Mouse (Mus musculus) Muller cell, postnatal 12 days (primary cell): Measurements from ENCODE around the gene Sort1.
A peak's percentile ranks its signal among the peaks of the same experiment; 100 is the strongest.

Source experiments
- DNase-seq: peaks from one replicate; pipeline ENCODE4 v3.0.0-alpha.2; 2015; ENCODE audit errors: inconsistent ontology term

Gene Sort1

DNA sequence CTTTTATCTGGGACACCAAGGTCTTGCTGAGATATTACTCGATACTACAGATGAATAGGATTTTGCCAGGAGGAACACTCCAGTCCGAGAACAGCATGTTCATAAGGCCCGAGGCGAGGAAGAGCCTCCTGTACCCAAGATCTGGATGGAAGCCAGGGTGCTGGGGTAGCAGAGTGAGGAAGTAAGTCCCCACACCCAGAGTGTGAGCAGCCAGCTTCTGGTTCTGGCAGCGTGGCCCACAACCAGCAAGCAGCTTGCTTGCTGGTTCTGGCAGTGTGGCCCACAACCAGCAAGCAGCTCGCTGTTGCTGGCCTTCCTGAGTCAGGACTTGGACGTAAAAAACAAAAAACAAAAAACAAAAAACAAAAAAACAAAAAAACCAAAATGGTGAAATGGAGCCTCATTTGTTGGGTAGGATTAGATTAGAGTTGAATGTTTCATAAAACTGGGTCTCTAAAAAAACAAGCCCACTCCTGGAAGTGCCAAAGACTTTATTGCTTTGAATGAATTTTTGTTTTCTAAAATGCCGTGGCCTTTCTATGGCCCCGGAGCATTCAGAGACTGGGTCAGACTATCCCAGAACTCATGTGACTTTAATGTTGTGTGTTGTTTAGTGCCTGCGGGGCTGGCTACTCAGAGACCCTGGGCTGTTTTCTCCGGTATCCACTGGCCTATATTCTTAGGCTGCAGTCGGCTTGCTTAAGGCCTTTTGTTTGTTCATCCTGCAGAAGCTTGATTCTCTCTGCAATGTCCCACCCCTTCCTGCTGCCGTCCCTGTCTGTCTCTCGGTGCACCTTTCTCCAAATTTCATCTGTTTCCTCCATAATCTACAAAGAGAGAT is 11.7 kb downstream of the Sort1 start:
- DNase-seq: no peak

- DNase-seq: peak; percentile 81
These were observed 12.6 kb downstream of the Sort1 start for GRCm38 (mm10) chr3:108296220-108297049.

- DNase-seq: no peak
These were observed 13.2 kb downstream of the Sort1 start for GRCm38 (mm10) chr3:108297050-108297419.

GRCm38 (mm10) chr3:108297603-108298553 is 14.0 kb downstream of the Sort1 start:
- DNase-seq: peak; percentile 84

- DNase-seq: no peak
These were observed 16.7 kb downstream of the Sort1 start for GRCm38 (mm10) chr3:108300455-108301030.

DNA sequence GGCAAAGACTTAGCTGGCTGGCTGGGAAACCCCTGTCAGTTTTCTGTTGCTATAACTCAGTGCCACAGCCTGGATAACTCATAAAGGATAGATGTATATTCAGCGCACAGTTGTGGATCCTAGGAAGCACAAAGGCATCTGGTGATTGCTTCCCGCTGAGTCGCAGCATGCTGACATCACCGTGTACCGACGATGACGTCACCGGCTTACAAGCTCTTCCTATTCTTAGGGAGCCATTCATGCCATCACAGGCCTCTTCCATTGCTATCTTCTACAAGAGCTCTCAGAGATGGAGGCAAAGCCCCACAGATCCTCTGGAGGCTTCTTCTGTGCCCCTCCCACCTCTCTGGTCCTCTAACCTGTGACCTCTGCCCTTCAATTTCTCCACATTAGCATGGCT is 19.8 kb downstream of the Sort1 start:
- no peak for DNase-seq

- no peak for DNase-seq
These were observed 20.9 kb downstream of the Sort1 start for GRCm38 (mm10) chr3:108304747-108305146.

DNA sequence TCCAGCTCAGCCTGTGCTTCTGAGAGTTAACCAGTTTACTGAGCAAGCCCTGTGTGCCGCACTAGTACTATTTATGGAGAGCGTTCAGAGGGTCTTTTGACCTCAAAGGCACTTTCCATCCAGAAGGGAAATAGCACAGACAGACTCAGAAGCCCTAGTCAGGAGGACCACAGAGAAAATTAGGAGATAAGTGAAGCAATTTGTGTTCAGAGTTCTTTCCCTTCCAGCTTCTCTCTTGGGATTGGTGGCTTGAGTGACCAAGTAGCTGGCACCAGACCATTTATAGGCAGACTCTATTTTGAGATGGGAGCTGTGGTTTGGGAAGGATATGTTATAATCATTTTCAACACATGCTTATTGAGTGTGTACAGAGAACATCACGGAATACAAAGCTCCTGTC is 22.5 kb downstream of the Sort1 start:
- DNase-seq: peak; percentile 36

GRCm38 (mm10) chr3:108307485-108307884 is 23.6 kb downstream of the Sort1 start:
- no peak for DNase-seq

GRCm38 (mm10) chr3:108310921-108311341 is 27.0 kb downstream of the Sort1 start:
- DNase-seq: peak; percentile 70

DNA sequence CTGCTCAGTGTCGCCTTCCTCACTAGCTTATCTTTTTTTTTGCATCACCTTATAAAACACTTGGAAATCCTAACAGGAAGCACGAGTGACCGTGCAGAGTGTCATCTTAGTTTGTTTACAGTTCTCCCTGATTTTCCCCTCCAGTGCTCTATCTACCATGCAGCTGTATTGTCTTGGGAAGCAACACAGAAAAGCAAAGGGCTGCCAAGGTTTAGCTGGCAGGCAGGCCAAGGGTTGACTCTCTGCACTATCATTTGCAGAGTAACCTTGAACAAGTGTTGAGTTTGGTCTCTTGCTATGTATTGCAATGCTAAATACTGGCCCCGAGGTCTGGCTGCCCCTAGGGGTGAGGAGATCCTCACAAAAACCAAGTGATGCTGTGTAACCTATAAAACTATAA is 27.8 kb downstream of the Sort1 start:
- no peak for DNase-seq

GRCm38 (mm10) chr3:108312414-108312813 is 28.5 kb downstream of the Sort1 start:
- no peak for DNase-seq

- DNase-seq: peak; percentile 62
These were observed 29.3 kb downstream of the Sort1 start for GRCm38 (mm10) chr3:108313138-108313537.

DNA sequence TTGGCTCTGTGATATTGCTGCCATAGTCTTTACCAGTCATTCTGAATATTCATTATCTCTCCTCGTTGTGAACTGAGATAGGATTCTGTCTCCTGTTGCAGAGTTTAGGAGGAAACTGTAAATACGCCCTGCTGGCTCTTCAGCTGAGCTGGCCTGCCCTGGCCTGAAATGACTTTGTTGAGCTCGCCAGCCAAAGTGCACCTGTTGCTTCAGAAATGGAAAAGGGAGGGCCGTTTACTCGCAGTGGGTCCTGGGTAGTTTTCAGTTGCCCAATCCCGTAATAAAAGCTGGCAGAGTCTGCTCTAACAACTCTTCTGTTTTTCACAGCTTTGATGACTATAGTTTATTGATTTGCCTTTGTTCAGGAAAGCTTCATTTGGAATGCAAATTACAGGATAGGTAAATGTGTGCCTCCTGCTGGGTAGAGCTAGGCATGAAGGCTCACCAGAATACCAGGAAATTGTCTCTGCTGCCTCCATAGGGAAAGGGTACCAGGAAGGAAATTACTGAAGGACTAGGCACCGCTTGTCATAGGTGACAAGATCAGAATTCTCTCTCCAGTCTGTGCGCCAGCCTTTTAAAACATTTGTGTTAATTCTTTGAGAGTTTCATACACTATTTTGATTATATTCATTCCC is 30.3 kb downstream of the Sort1 start:
- DNase-seq: no peak

GRCm38 (mm10) chr3:108318517-108318916 is 34.6 kb downstream of the Sort1 start:
- DNase-seq: peak; percentile 20

DNA sequence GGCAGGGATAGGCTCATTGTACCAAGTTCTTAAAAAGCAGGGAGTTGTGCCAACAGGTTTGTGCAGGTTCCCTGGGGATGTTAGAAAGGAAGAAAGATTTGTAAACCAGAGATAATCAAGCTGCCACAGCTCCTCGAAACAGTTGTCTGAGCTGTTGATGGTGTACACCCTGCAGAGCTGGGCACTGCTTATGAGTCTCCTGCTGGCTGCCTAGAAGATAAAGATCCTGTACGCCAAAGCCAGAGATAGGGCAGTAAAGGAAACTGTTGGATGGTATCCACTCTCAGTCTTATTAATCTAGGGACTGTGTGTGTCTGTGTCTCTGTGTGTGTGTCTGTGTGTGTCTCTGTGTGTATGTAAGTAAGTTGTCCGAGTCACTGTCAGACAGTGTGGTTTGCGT is 37.8 kb downstream of the Sort1 start:
- DNase-seq: no peak

DNA sequence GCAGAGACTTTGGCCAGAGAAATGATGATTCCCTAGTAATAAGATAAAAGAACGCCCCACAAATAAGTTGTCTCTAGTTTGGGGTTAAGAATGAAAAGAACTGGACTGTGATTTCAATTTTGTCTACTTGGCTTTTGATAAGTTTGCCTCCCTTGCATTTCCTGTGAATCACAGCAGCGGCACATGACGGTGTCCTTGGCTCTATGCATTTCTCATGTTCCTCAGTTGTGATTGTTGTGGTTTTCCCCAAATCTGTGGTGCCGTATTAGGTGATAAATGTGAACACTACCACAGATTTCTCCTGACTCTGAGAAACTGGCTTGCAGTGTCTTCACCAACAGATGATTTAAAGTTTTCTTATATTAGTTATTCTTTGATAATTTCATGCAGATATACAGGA is 38.3 kb downstream of the Sort1 start:
- no peak for DNase-seq

DNA sequence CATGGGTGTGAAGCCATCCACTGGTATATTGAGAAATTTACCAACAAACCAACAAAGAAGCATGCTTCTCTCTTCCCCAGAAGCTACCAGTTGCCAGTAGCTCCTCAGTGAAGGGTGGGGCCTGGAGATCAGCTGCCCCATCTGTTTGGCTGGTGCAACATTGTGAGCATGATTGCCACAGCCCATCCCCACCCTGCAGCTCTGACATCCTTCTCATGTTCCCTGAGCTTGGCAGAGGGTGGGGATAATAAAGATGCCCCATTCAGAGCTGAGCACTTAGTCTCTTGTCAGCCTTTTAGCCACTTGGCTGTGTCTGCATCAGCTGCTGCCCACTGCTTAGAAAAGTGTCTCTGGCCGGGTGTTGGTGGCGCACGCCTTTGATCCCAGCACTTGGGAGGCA is 39.1 kb downstream of the Sort1 start:
- no peak for DNase-seq

- no peak for DNase-seq
These were observed 41.0 kb downstream of the Sort1 start for GRCm38 (mm10) chr3:108324837-108325236.

- DNase-seq: no peak
These were observed 41.6 kb downstream of the Sort1 start for GRCm38 (mm10) chr3:108325521-108325920.

DNA sequence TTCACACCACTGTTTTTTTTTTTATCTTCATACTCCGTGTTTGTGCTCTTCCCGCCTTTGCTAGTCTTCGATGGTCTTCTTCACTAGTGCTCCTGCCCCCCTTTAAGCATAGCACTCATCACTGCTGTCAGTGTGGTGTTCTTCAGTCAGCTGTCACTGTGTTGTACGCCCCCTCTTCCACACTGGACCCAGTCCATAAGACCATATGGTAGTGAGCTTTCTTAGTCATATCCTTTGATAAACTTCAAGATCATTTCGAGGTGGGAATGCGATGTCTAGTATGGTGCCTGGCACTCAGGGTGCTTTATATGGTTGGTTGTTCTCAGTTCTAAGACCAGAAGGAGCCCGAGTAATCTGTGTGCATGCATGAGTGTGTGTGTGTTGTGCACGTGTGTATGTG is 43.4 kb downstream of the Sort1 start:
- no peak for DNase-seq
